Mouse (Mus musculus): Measurements from ENCODE around the gene Rnpc3. TPM values are rescaled to one million over a fixed set of nuclear protein-coding genes. Genes with fewer than 3 reads are reported as not detected.

The Rnpc3 gene
- 7.6 TPM for polyA plus RNA-seq (2015; fragmentation: Illumina TruSeq; extraction: RNeasy Lipid Tissue Mini Kit (QIAGEN cat#74804); ENCODE audit: insufficient read depth, low read depth, low replicate concordance)

GRCm38 (mm10) chr3:113629606-113630359, at the start of gene Rnpc3:
TSS of gene Rnpc3 (minus strand) at chr3:113630149.

GRCm38 (mm10) chr3:113606599-113606998, 23.4 kb downstream of the Rnpc3 start, which contains the start of gene Amy1:
TSS of gene Amy1 (minus strand) at chr3:113606699.

Other genes starting within 250 kb of the Rnpc3 start
- not detected for gene Amy2a1, start 97.7 kb downstream of the Rnpc3 start, polyA plus RNA-seq (2015; fragmentation: Illumina TruSeq; extraction: RNeasy Lipid Tissue Mini Kit (QIAGEN cat#74804); ENCODE audit: insufficient read depth, low read depth, low replicate concordance)
- gene Amy1, start 23.4 kb downstream of the Rnpc3 start, polyA plus RNA-seq (2015; fragmentation: Illumina TruSeq; extraction: RNeasy Lipid Tissue Mini Kit (QIAGEN cat#74804); ENCODE audit: insufficient read depth, low read depth, low replicate concordance) = 74.0 TPM

Measured in pancreas, adult 10 weeks (tissue).